Mouse (Mus musculus): ENCODE results near the gene Usp50.

DNA sequence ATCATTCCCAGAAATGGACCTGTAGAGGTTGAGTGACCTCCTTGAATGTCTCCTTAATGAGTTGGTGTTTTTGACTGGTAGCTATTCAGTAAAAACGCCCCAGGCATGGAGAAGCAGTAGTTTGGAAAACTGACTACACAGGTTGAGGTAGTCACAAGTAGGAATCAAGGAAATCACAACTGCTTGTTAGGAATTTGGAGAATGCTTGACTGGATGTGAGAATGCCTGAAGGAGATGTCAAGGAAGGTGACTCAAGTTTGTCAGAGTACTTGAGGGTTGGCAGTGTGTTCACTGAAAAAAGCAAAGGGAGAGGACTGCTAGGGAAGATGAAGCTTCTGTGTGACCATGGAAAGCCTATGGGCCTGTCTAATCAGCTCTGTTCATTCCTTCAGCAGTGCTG is 105.9 kb downstream of the Usp50 start:
- TF ChIP-seq CTCF (IDR thresholded peaks at IDR 0.05; ENCODE audit: control insufficient read depth, insufficient read depth, low read length) (no peak), POLR2A (IDR thresholded peaks at IDR 0.05; ENCODE audit: borderline replicate concordance, control insufficient read depth, low read depth, low read length) (no peak)

Measured in bone marrow, adult 2 months (tissue).